Mouse (Mus musculus) cerebellum, postnatal 4 days (tissue): ENCODE results near the gene Map2k6.
"Not testable (repeated sequence)": the region's sequence is repeated elsewhere in the genome, so short reads cannot be mapped to it uniquely, and the experiment has no call there.

Experiments
- DNase-seq, 2 experiments: peaks; one replicate each; pipeline ENCODE4 v3.0.0; 2022; ENCODE audit warnings: low spot score in 2 of 2, mixed read lengths in 1 of 2

Gene Map2k6

DNA sequence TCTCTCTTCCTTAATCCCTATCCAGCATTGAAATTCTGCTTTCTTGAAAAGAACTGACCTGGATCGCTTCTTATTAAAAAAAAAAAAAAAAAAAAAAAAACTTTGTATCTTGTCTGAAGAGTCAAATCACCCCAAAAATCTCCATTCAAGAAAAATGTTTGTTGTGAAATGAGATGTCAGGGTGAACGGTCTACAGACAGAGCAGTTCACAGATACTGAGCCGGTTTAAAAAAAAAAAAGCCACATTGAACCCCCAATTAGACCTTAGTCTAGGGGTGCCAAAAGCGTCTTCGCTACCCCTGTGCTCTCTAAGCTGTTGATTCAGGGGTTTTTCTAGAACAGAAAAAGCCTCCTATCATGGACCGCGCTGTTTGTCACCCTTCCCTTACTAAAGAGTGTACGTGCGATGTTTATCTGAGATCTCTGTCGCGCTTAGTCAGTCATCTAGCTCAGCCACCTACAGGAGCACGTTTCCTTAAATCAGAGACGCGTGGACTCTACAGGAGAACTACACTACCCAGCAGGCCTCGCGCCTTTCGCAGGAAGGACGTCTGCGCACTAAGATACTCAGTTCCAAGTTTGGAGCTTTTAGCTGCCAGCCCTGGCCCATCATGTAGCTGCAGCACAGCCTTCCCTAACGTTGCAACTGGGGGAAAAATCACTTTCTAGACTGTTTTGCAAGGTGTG, at the start of gene Map2k6:
TSS of gene Map2k6 (plus strand) at position 570 of the 687 bp plus-strand sequence.
- peak; percentile 52 to 67 for DNase-seq

GRCm38 (mm10) chr11:110354261-110354660, 44.7 kb upstream of the Map2k6 start:
- DNase-seq, result no peak

DNA sequence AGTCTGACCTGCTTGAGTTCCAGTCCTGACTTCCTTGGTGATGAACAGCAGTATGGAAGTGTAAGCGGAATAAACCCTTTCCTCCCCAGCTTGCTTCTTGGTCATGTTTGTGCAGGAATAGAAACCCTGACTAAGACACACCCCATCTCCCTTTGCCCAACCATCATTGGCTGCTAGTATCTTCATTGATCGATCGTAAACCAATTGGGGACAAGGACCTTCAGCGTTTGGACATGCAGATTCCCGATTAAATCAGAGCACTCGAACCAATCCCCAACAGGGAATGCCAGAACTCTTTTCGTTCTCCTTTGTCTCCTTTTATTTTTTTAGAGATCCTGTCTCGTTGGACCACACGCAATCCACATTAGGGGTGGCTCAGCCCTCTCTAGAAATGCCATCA, 43.8 kb upstream of the Map2k6 start:
- not testable (repeated sequence) for DNase-seq

- peak in 1 of 2 experiments; percentile 21 for DNase-seq
These were observed 41.0 kb upstream of the Map2k6 start for GRCm38 (mm10) chr11:110357756-110358551.

GRCm38 (mm10) chr11:110365016-110365415, 33.9 kb upstream of the Map2k6 start:
- peak in 1 of 2 experiments; percentile 53 for DNase-seq

DNA sequence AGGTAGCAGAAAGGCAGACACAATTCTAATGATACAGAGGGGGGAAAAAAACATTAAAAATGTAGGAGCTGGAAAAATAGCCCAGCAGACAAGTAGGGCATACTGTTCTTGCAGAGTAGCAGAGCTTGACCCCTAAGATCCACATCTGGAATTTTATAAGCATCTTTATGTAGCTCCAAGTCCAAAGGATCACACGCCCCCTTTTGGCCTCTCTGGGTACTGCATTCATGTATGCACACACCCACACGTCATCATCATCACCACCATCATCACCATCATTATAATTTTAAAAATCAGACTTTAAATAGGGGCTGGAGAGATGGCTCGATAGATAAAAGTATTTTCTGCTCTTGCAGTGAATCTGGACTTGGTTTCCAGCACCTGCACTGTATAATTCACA, 32.0 kb upstream of the Map2k6 start:
- DNase-seq, result no peak

- DNase-seq, result no peak
These were observed 31.3 kb upstream of the Map2k6 start for GRCm38 (mm10) chr11:110367638-110368037.

DNA sequence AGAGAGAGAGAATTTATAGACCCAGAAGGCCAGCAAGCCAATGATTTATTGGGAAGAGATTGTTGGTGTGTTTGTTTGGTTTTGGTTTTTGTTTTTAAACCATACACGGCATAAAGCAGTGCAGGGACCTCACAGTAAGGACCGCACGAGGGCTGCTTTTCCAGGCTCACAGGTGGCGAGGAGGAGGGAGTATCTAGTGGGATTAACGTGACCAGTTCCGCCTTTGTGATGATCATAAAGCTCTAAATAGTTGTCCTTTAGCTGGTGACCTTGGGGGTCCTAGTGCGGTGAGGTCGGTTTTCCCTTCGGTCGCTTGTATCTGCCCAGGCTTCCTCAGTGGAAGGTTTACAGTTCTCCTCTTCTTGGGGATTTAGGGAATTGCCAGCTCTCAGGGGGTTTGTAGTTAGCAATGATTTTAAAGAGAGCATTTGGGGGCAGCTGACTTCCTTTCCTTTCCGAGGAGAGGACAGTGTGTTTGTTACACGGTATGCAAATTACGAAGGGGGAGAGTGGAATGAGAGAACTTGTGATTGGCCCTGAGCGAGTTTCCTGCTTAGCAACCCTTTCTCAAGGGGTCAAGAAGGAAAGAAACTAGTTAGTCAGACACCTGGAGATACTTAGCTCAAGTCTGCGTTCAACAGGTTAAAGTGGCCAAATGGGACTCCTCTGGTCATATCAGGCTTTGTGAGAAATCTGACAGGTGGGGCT, 29.5 kb upstream of the Map2k6 start:
- DNase-seq, result no peak

DNA sequence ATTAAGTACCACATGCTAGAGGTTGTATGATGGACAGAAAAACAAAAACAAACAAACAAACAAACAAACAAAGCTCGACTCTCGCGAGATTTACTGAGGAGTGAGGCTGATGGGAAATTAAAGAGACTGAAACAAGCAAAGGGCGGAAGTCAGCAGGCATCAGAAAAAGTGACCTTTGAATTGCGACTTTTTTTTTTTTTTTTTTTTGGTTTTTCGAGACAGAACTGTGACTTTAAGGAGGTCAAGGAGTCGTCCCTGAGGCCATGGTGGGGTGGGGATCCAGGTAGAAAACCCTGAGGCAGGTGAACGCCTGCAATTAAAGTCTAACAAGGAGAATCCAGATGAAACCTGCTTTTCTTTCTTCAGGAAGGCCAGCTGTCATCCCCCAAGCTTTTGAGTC, 27.1 kb upstream of the Map2k6 start:
- DNase-seq, result no peak

DNA sequence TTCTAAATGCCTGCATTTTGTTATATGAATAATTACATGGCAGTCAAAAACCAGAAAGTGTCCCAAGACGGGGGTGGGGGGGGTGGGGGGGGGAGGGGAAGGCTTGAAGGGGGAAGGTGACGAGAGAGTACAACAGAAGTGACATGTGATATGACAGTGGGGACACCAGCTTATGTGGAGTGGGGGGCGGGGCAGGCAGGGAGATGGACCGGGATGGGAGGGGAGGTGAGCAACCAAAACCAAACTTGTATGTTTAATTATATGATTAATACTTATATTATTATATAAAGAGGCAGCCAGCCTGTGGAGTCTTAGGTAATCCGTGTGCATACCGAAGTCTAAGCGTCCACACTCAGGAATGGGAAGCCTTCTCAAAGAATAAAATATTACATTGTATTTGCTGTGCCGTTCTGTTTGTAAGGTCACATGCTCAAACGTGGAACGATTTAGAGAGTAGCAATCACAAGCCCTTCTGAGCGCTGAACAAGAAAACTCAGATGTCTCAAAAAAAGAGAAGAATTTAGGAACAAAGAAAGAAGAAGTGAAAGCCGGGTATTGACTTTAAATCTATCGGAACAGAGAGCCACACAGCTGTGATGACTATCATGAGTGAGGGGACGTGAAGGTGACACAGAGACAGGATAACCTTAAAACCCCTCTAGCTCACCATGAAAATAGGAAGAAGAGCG, 26.5 kb upstream of the Map2k6 start:
- no peak for DNase-seq

DNA sequence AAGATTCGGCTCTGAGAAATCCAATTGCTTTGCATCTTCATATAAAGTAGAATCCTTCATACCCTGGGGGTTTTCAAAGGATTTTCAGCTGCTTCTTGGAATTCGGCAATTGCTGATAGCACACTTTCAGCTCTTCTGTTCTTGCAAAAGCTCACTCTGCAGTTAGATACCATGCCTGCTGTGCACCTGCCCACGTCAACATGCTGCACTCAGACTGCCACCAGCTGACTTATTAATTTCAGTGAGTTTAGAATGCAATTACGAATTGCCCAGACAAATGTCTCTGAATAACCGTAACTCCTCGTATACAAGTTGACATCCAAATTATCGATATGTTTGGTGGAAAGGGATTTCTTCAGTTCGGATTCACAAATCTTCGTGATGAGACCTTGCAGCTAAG, 24.9 kb upstream of the Map2k6 start:
- DNase-seq, result no peak

GRCm38 (mm10) chr11:110379661-110380309, 19.1 kb upstream of the Map2k6 start:
- no peak for DNase-seq

GRCm38 (mm10) chr11:110380310-110380668, 18.6 kb upstream of the Map2k6 start:
- no peak for DNase-seq

GRCm38 (mm10) chr11:110385487-110385886, 13.4 kb upstream of the Map2k6 start:
- DNase-seq, result no peak

- DNase-seq, result no peak
These were observed 6.2 kb upstream of the Map2k6 start for GRCm38 (mm10) chr11:110392763-110393162.

GRCm38 (mm10) chr11:110394788-110395452, 4.0 kb upstream of the Map2k6 start:
- DNase-seq, result no peak

- DNase-seq, result no peak
These were observed 2.8 kb upstream of the Map2k6 start for GRCm38 (mm10) chr11:110396085-110396484.

DNA sequence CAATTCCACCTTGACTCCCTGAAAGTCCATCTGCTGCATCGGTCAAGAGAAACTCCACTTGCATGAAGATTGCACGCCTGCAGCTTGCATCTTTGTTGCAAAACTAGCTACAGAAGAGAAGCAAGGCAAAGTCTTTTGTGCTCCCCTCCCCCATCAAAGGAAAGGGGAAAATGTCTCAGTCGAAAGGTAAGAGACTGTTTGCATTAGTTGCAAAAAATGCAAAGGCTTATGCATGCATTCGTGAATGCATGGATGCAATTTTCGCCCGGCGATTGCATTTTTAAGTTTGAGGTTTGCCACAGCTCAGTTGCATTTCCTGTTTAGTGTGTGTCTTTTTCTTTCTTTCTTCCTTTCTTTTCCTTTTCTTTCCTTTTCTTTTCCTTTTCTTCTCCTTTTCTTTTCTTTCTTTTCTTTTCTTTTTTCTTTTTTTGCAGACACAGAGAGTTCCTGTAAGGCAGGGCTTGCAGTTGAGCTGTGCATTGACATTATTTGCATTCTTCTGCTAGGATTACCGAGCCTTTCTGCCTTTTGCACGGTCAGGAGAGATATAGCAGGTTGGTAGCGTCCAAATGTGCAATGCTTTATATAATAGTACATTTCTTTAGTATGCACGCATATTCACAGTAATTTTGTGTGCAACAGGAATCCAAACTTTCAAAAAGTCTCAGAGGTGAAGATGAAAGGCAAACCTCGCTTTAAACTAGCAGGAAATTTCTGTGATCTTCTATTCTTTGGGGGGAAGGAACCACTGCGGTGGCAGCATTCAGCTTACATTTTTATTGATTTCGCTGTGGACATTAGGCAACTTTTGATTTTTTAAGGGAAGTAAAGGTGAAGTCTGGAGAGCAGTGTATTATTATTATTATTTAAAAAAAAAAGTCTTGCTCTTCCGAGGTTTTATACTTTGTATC, 573 bp downstream of the Map2k6 start:
- DNase-seq, result no peak

- DNase-seq, result no peak
These were observed 1.4 kb downstream of the Map2k6 start for GRCm38 (mm10) chr11:110400283-110400682.

DNA sequence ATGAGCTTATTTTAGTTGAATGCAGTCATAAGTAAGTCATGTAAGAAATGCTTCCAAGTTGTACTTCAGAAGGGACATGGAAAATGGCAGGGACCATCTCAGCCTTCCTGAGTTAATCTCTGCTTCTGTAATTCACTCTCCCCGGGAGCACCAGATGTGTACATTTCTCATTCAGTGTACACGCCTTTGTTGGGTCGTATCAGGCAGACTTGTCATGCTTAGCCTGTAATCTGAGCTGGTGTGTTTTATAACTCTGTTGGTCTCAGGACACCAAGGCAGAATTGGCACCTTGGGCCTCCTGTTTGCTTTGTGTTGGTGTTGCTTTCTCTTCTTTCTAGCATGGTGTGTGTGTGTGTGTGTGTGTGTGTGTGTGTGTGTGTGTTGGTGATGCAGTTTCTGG, 3.7 kb downstream of the Map2k6 start:
- DNase-seq, result no peak
